ENCODE assay signal across 22 mouse cellular contexts in genomic region chr11:98792081-98792480, GRCm38 (mm10). TPM values are rescaled to one million over a fixed set of nuclear protein-coding genes. Genes with fewer than 3 reads are reported as not detected.
A peak's percentile ranks its signal among the peaks of the same experiment; 100 is the strongest.
DNase-seq lines count a peak whose midpoint lies in the region; ATAC-seq and TF ChIP-seq lines count a peak whose summit lies in the region.
"Had no signal": no experiment of that assay in that cellular context is flagged by ENCODE, and none has a peak within 500 bp of the region (broad histone marks: within the 10 kb centered on the region; RNA-seq: fewer than 3 reads in every experiment).

No protein-coding gene starts in this region.

- ATAC-seq in heart, embryonic 12.5 days (ENCODE audit: insufficient number of reproducible peaks, low FRiP score), result no peak
- ATAC-seq in liver, embryonic 11.5 days (replicated peaks; ENCODE audit: low FRiP score), result no peak
- ATAC-seq in liver, embryonic 12.5 days, result no peak
- ATAC-seq: hindbrain, postnatal 0 days; intestine, postnatal 0 days; Patski had no signal

- no peak for DNase-seq in heart, postnatal 10 days
- no peak for DNase-seq in liver, embryonic 11.5 days (ENCODE audit: low spot score)
- DNase-seq in CH12.LX (ENCODE audit: extremely low read depth) (no peak), MEL (ENCODE audit: low read depth, low spot score) (peak; percentile 58)
- DNase-seq in spleen, adult 12 weeks (ENCODE audit: low spot score), result no peak
- DNase-seq in right cerebral cortex, postnatal 25 days, result no peak
- DNase-seq: adrenal gland, postnatal 14 days; cerebellum, postnatal 25 days; gastrocnemius, adult 2 months; kidney, postnatal 36 days; lung, adult 18-20 months; right cerebral cortex, adult 18-20 months; thymus, adult 2 months had no signal

- peaks cover 18% of the 10 kb centered on the region for H3K79me2 ChIP-seq in CH12.LX (replicated peaks; ENCODE audit: control insufficient read depth, extremely low read depth, insufficient read depth, poor library complexity, severe bottlenecking)
- H3K79me2 ChIP-seq in MEL (ENCODE audit: control insufficient read depth, insufficient read depth, low read length, poor library complexity), result peaks cover 31% of the 10 kb centered on the region

- no peak overlapping the region for H3K4me3 ChIP-seq in heart, embryonic 12.5 days
- H3K4me3 ChIP-seq in liver, embryonic 11.5 days (ENCODE audit: low read depth, low read length), result no peak overlapping the region
- no peak overlapping the region for H3K4me3 ChIP-seq in liver, embryonic 12.5 days
- no peak overlapping the region for H3K4me3 ChIP-seq in CH12.LX (replicated peaks in 1 of 3; ENCODE audit: low read depth in 2 of 3, low read length in 2 of 3, poor library complexity in 1 of 3)
- H3K4me3 ChIP-seq in MEL (ENCODE audit: control insufficient read depth in 1 of 2, insufficient read depth in 1 of 2, low read depth in 2 of 2, low read length in 2 of 2), result no peak overlapping the region
- H3K4me3 ChIP-seq: gastrocnemius, adult 2 months; limb, embryonic 12.5 days; neural tube, embryonic 13.5 days had no signal

- H3K4me1 ChIP-seq in heart, embryonic 12.5 days (replicated peaks), result peaks cover 25% of the 10 kb centered on the region
- H3K4me1 ChIP-seq in liver, embryonic 11.5 days (replicated peaks; ENCODE audit: control insufficient read depth, insufficient read depth, low read length), result peaks cover 34% of the 10 kb centered on the region
- H3K4me1 ChIP-seq in liver, embryonic 12.5 days, result peaks cover 78% of the 10 kb centered on the region
- H3K4me1 ChIP-seq in CH12.LX (ENCODE audit: control insufficient read depth in 1 of 2, insufficient read depth in 2 of 2) (peaks cover 0 to 52% of the 10 kb centered on the region in 2 experiments; a peak in 2 of 4 replicates), MEL (ENCODE audit: control insufficient read depth in 1 of 2, insufficient read depth in 2 of 2, low read length in 2 of 2) (peaks cover 18 to 43% of the 10 kb centered on the region in 2 experiments)

- no peak overlapping the region for H3K27ac ChIP-seq in heart, embryonic 12.5 days (ENCODE audit: poor library complexity, severe bottlenecking)
- peak overlapping the region; percentile 4; the same call in 1 of the 2 replicates for H3K27ac ChIP-seq in liver, embryonic 11.5 days (ENCODE audit: low read depth, low read length)
- H3K27ac ChIP-seq in liver, embryonic 12.5 days, result no peak overlapping the region
- H3K27ac ChIP-seq in CH12.LX (ENCODE audit: insufficient read depth, low read depth) (no peak overlapping the region), MEL (ENCODE audit: control insufficient read depth, low read depth, low read length) (peak overlapping the region; percentile 54)
- H3K27ac ChIP-seq: hindbrain, postnatal 0 days; limb, embryonic 12.5 days; neural tube, embryonic 13.5 days had no signal

- H3K27me3 ChIP-seq in heart, embryonic 12.5 days (replicated peaks), result no peaks in the 10 kb centered on the region
- H3K27me3 ChIP-seq in liver, embryonic 11.5 days (replicated peaks; ENCODE audit: control insufficient read depth, insufficient read depth, low read length), result no peaks in the 10 kb centered on the region
- H3K27me3 ChIP-seq in liver, embryonic 12.5 days (replicated peaks), result no peaks in the 10 kb centered on the region
- H3K27me3 ChIP-seq in CH12.LX (replicated peaks) (no peaks in the 10 kb centered on the region), MEL (ENCODE audit: control insufficient read depth in 1 of 2, insufficient read depth in 2 of 2, low read length in 2 of 2) (no peaks in the 10 kb centered on the region)
- H3K27me3 ChIP-seq: limb, embryonic 12.5 days; neural tube, embryonic 13.5 days; Patski had no signal

- TF ChIP-seq CTCF in CH12.LX (conservative IDR thresholded peaks at IDR 0.05 in 1 of 2, IDR thresholded peaks at IDR 0.05 in 1 of 2; ENCODE audit: low read depth in 2 of 2, low read length in 2 of 2) (no peak), MEL (IDR thresholded peaks at IDR 0.05 in 2 of 3, conservative IDR thresholded peaks at IDR 0.05 in 1 of 3; ENCODE audit: control insufficient read depth in 1 of 3, insufficient read depth in 1 of 3, low read depth in 2 of 3, low read length in 3 of 3, poor library complexity in 1 of 3, severe bottlenecking in 1 of 3) (no peak)

- peak overlapping the region; percentile 30; the same call in 1 of the 2 replicates for H3K9ac ChIP-seq in heart, embryonic 12.5 days
- H3K9ac ChIP-seq in liver, embryonic 11.5 days (ENCODE audit: low read depth, low read length), result no peak overlapping the region
- no peak overlapping the region for H3K9ac ChIP-seq in liver, embryonic 12.5 days
- H3K9ac ChIP-seq in CH12.LX (ENCODE audit: insufficient read depth, low read depth) (no peak overlapping the region), MEL (ENCODE audit: control insufficient read depth, low read depth, low read length, poor library complexity, severe bottlenecking) (no peak overlapping the region)
- H3K9ac ChIP-seq: limb, embryonic 12.5 days had no signal

- intact Hi-C loops in heart, postnatal 10 days (cut with DNase I), result loop anchor here (2.0 kb wide), 1 partner anchor 15 kb away; no protein-coding TSS in a partner anchor

- H3K36me3 ChIP-seq in heart, embryonic 12.5 days, result no peaks in the 10 kb centered on the region
- H3K36me3 ChIP-seq in liver, embryonic 11.5 days (ENCODE audit: control insufficient read depth, insufficient read depth, low read length), result no peaks in the 10 kb centered on the region
- no peaks in the 10 kb centered on the region for H3K36me3 ChIP-seq in liver, embryonic 12.5 days
- H3K36me3 ChIP-seq in CH12.LX (replicated peaks in 1 of 2; ENCODE audit: control insufficient read depth in 1 of 2, insufficient read depth in 1 of 2, low read length in 1 of 2) (peaks cover 0 to 2% of the 10 kb centered on the region in 2 experiments), MEL (ENCODE audit: control insufficient read depth in 1 of 2, insufficient read depth in 2 of 2, low read length in 2 of 2) (peaks cover 0 to 48% of the 10 kb centered on the region in 2 experiments; a peak in 2 of 4 replicates)
- H3K36me3 ChIP-seq: limb, embryonic 12.5 days; neural tube, embryonic 13.5 days had no signal

- TF ChIP-seq RAD21 in CH12.LX (IDR thresholded peaks at IDR 0.05; ENCODE audit: low read depth, low read length) (no peak), MEL (IDR thresholded peaks at IDR 0.05; ENCODE audit: low read depth, low read length) (no peak)

- WGBS in heart, embryonic 12.5 days, result 11% methylated on average over 4 of the region's 4 CpGs
- WGBS in liver, embryonic 11.5 days, result 20% methylated on average over 4 of the region's 4 CpGs
- 32% methylated on average over 4 of the region's 4 CpGs for WGBS in liver, embryonic 12.5 days (ENCODE audit: insufficient replicate concordance)

- in situ Hi-C loops in CH12.LX (cut with MboI; ENCODE audit: low pct_ligation_motif_present, low pct_unique_long_range_greater_than_20kb, low sequenced_read_pairs), result loop anchor here (5.0 kb wide), 1 partner anchor 35 kb away; no protein-coding TSS in a partner anchor

- dilution Hi-C loops in CH12.LX (cut with MboI; ENCODE audit: extremely low pct_ligation_motif_present, extremely low pct_unique_long_range_greater_than_20kb, low sequenced_read_pairs), result no loop called here

- TF ChIP-seq EP300 in CH12.LX (IDR thresholded peaks at IDR 0.05; ENCODE audit: low read length) (no peak), MEL (IDR thresholded peaks at IDR 0.05; ENCODE audit: low read depth in 1 of 2, low read length in 2 of 2) (no peak; a peak in 1 of 4 replicates)

- no peaks in the 10 kb centered on the region for H3K9me3 ChIP-seq in heart, embryonic 12.5 days (replicated peaks)
- no peaks in the 10 kb centered on the region for H3K9me3 ChIP-seq in liver, embryonic 11.5 days (ENCODE audit: control insufficient read depth, low read length)
- no peaks in the 10 kb centered on the region for H3K9me3 ChIP-seq in liver, embryonic 12.5 days (replicated peaks)
- H3K9me3 ChIP-seq in CH12.LX (replicated peaks; ENCODE audit: low read length) (no peaks in the 10 kb centered on the region), MEL (replicated peaks; ENCODE audit: insufficient read depth, low read length) (no peaks in the 10 kb centered on the region)
- H3K9me3 ChIP-seq: limb, embryonic 12.5 days; neural tube, embryonic 13.5 days had no signal

- 0 out of 2 replicates have a peak, but pooled peaks have one; percentile 15 for TF ChIP-seq POLR2A in CH12.LX (IDR thresholded peaks at IDR 0.05; ENCODE audit: low read depth, low read length)
- no peak for TF ChIP-seq POLR2A in MEL (IDR thresholded peaks at IDR 0.05; ENCODE audit: control insufficient read depth in 1 of 2, insufficient read depth in 1 of 2, low read depth in 1 of 2, low read length in 2 of 2, poor library complexity in 1 of 2)

- no peak overlapping the region for H3K4me2 ChIP-seq in heart, embryonic 12.5 days
- H3K4me2 ChIP-seq in liver, embryonic 11.5 days, result no peak overlapping the region
- no peak overlapping the region for H3K4me2 ChIP-seq in liver, embryonic 12.5 days
- H3K4me2 ChIP-seq in CH12.LX (ENCODE audit: insufficient read depth, low read depth, poor library complexity, severe bottlenecking), result no peak overlapping the region
- H3K4me2 ChIP-seq: heart, embryonic 11.5 days; limb, embryonic 12.5 days; neural tube, embryonic 13.5 days had no signal

RNA-seq across cellular contexts. Expression of gene Msl1, which starts 3.2 kb away (rescaled TPM):
- polyA plus RNA-seq in heart, embryonic 12.5 days (2016; fragmentation: Nextera tagmentation; extraction: Ambion mirVana), result 20.3 and 21.4 TPM in 2 replicates
- total RNA-seq in heart, postnatal 10 days (2021), result 10 to 100 TPM; 70.3 to 83.4 TPM
- 14.8 and 17.7 TPM in 2 replicates for polyA plus RNA-seq in liver, embryonic 11.5 days (2014; fragmentation: Nextera tagmentation; extraction: Ambion mirVana)
- 11.5 and 11.7 TPM in 2 replicates for polyA plus RNA-seq in liver, embryonic 12.5 days (2016; fragmentation: Nextera tagmentation; extraction: Ambion mirVana)
- total RNA-seq in CH12.LX (2012; rRNA removed) (27.3 and 30.7 TPM in 2 replicates), CH12.LX (2014; rRNA removed) (25.9 and 26.4 TPM in 2 replicates), MEL (2012; rRNA removed) (35.0 and 37.1 TPM in 2 replicates)
- polyA plus RNA-seq in CH12.LX (2012; ENCODE audit: insufficient read length, low read depth) (57.1 and 58.1 TPM in 2 replicates), MEL (2012; ENCODE audit: insufficient read depth in 1 of 2, insufficient read length in 2 of 2, low read depth in 1 of 2, low replicate concordance in 2 of 2, missing spikeins in 1 of 2) (10 to 100 TPM in 1 of 2 experiments, not detected in 1; 49.4 TPM)

RNA-seq across cellular contexts. Expression of gene Casc3, which starts 12.6 kb away (rescaled TPM):
- 31.8 and 33.3 TPM in 2 replicates for polyA plus RNA-seq in heart, embryonic 12.5 days (2016; fragmentation: Nextera tagmentation; extraction: Ambion mirVana)
- total RNA-seq in heart, postnatal 10 days (2021), result 10 to 100 TPM; 29.0 to 29.7 TPM
- polyA plus RNA-seq in liver, embryonic 11.5 days (2014; fragmentation: Nextera tagmentation; extraction: Ambion mirVana), result 34.8 and 35.6 TPM in 2 replicates
- 26.4 and 29.7 TPM in 2 replicates for polyA plus RNA-seq in liver, embryonic 12.5 days (2016; fragmentation: Nextera tagmentation; extraction: Ambion mirVana)
- total RNA-seq in CH12.LX (2012; rRNA removed) (16.7 and 18.3 TPM in 2 replicates), CH12.LX (2014; rRNA removed) (14.4 and 14.7 TPM in 2 replicates), MEL (2012; rRNA removed) (18.2 and 20.9 TPM in 2 replicates)
- polyA plus RNA-seq in CH12.LX (2012; ENCODE audit: insufficient read length, low read depth) (71.7 and 93.0 TPM in 2 replicates), MEL (2012; ENCODE audit: insufficient read depth in 1 of 2, insufficient read length in 2 of 2, low read depth in 1 of 2, low replicate concordance in 2 of 2, missing spikeins in 1 of 2) (10 to 100 TPM; 58.6 to 61.0 TPM)

RNA-seq across cellular contexts. Expression of gene Nr1d1, which starts 16.9 kb away (rescaled TPM):
- polyA plus RNA-seq in heart, embryonic 12.5 days (2016; fragmentation: Nextera tagmentation; extraction: Ambion mirVana), result 6.4 TPM in 2 replicates
- 10 to 100 TPM; 31.1 to 32.7 TPM for total RNA-seq in heart, postnatal 10 days (2021)
- 2.1 and 2.7 TPM in 2 replicates for polyA plus RNA-seq in liver, embryonic 11.5 days (2014; fragmentation: Nextera tagmentation; extraction: Ambion mirVana)
- 1.3 and 1.4 TPM in 2 replicates for polyA plus RNA-seq in liver, embryonic 12.5 days (2016; fragmentation: Nextera tagmentation; extraction: Ambion mirVana)
- total RNA-seq in CH12.LX (2012; rRNA removed) (0.21 and 0.25 TPM in 2 replicates), CH12.LX (2014; rRNA removed) (0.17 and 0.39 TPM in 2 replicates), MEL (2012; rRNA removed) (1.9 and 2.0 TPM in 2 replicates)
- polyA plus RNA-seq in CH12.LX (2012; ENCODE audit: insufficient read length, low read depth) (0.95 and 1.4 TPM in 2 replicates), MEL (2012; ENCODE audit: insufficient read depth in 1 of 2, insufficient read length in 2 of 2, low read depth in 1 of 2, low replicate concordance in 2 of 2, missing spikeins in 1 of 2) (1 to 10 TPM in 1 of 2 experiments, not detected in 1; 5.6 TPM)

RNA-seq across cellular contexts. Expression of gene Rapgefl1, which starts 44.5 kb away (rescaled TPM):
- 0.51 and 1.0 TPM in 2 replicates for polyA plus RNA-seq in heart, embryonic 12.5 days (2016; fragmentation: Nextera tagmentation; extraction: Ambion mirVana)
- total RNA-seq in heart, postnatal 10 days (2021), result under 1 TPM; 0.79 to 0.87 TPM
- 0.39 and 0.55 TPM in 2 replicates for polyA plus RNA-seq in liver, embryonic 11.5 days (2014; fragmentation: Nextera tagmentation; extraction: Ambion mirVana)
- 0.21 and 0.24 TPM in 2 replicates for polyA plus RNA-seq in liver, embryonic 12.5 days (2016; fragmentation: Nextera tagmentation; extraction: Ambion mirVana)
- total RNA-seq in CH12.LX (2012; rRNA removed), result 0.04 and 0.08 TPM in 2 replicates
- 0.11 TPM in 1 of 2 replicates, not detected in the other for total RNA-seq in CH12.LX (2014; rRNA removed)
- 0.25 and 0.29 TPM in 2 replicates for polyA plus RNA-seq in CH12.LX (2012; ENCODE audit: insufficient read length, low read depth)
- 0.46 and 0.58 TPM in 2 replicates for total RNA-seq in MEL (2012; rRNA removed)
- polyA plus RNA-seq in MEL (2012; ENCODE audit: insufficient read depth in 1 of 2, insufficient read length in 2 of 2, low read depth in 1 of 2, low replicate concordance in 2 of 2, missing spikeins in 1 of 2), result 1 to 10 TPM in 1 of 2 experiments, not detected in 1; 1.4 TPM
- total RNA-seq: granulocyte monocyte progenitor cell, adult 5-6 weeks had no signal

RNA-seq across cellular contexts. Expression of gene Thra, which starts 51.6 kb away (rescaled TPM):
- polyA plus RNA-seq in heart, embryonic 12.5 days (2016; fragmentation: Nextera tagmentation; extraction: Ambion mirVana), result 27.0 and 29.8 TPM in 2 replicates
- 100 to 1,000 TPM; 172 to 190 TPM for total RNA-seq in heart, postnatal 10 days (2021)
- polyA plus RNA-seq in liver, embryonic 11.5 days (2014; fragmentation: Nextera tagmentation; extraction: Ambion mirVana), result 26.6 and 31.6 TPM in 2 replicates
- 13.0 and 13.3 TPM in 2 replicates for polyA plus RNA-seq in liver, embryonic 12.5 days (2016; fragmentation: Nextera tagmentation; extraction: Ambion mirVana)
- 2.5 and 3.9 TPM in 2 replicates for total RNA-seq in CH12.LX (2012; rRNA removed)
- total RNA-seq in CH12.LX (2014; rRNA removed), result 0.81 and 1.1 TPM in 2 replicates
- polyA plus RNA-seq in CH12.LX (2012; ENCODE audit: insufficient read length, low read depth), result 3.8 and 4.3 TPM in 2 replicates
- total RNA-seq in MEL (2012; rRNA removed), result 22.0 and 29.6 TPM in 2 replicates
- 10 to 100 TPM in 1 of 2 experiments, not detected in 1; 50.9 TPM for polyA plus RNA-seq in MEL (2012; ENCODE audit: insufficient read depth in 1 of 2, insufficient read length in 2 of 2, low read depth in 1 of 2, low replicate concordance in 2 of 2, missing spikeins in 1 of 2)

Comparison
In these comparisons a context has a peak if more than half of its experiments do, and no peak if none do; other contexts are left out.
1. H3K27ac ChIP-seq: peak in liver, embryonic 11.5 days (single experiment) and MEL (single experiment); none in heart, embryonic 12.5 days (single experiment), liver, embryonic 12.5 days (single experiment) and CH12.LX (single experiment).